Mouse (Mus musculus): Measurements from ENCODE around the gene Dnm3. TPM values are rescaled to one million over a fixed set of nuclear protein-coding genes. Genes with fewer than 3 reads are reported as not detected.

Gene Dnm3
- total and polyA plus RNA-seq, 3 experiments = not detected

DNA sequence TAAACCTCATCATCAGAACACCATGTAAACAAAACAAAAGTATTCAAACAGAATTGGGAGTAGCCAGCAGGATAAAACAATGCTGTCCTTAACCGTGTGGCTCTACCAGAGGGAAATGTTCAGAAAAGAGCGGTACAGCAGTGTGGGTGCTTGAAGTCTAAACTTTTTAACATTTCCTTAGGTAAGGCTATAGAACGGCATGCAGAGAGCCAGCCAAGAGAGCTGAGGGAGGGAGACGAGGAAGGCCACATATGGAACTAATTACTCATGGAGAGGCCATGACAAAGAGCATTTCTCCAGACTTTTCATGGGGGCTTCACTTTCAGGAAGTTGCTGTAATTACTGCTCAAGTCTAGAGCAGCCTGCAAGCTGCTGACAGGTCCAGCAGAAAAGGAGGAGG is 261.2 kb downstream of the Dnm3 start:
- no peak overlapping the region for H3K4me3 ChIP-seq (ENCODE audit: control insufficient read depth in 1 of 2, insufficient read depth in 1 of 2, low read depth in 2 of 2, low read length in 2 of 2)
- H3K27me3 ChIP-seq (ENCODE audit: control insufficient read depth in 1 of 2, insufficient read depth in 2 of 2, low read length in 2 of 2) = no peaks in the 10 kb centered on the region; a peak in 1 of 4 replicates
- TF ChIP-seq EP300 (IDR thresholded peaks at IDR 0.05; ENCODE audit: low read depth in 1 of 2, low read length in 2 of 2) (no peak), NELFE (IDR thresholded peaks at IDR 0.05; ENCODE audit: low read depth, low read length) (no peak), USF2 (IDR thresholded peaks at IDR 0.05; ENCODE audit: borderline replicate concordance in 1 of 2, insufficient read depth in 1 of 2, low read depth in 1 of 2, low read length in 2 of 2) (no peak), GATA1 (IDR thresholded peaks at IDR 0.05; ENCODE audit: low read depth, low read length) (no peak), TCF12 (IDR thresholded peaks at IDR 0.05; ENCODE audit: low read depth, low read length) (no peak), USF1 (IDR thresholded peaks at IDR 0.05; ENCODE audit: low read depth, low read length) (no peak), ZNF384 (IDR thresholded peaks at IDR 0.05; ENCODE audit: low read depth, low read length) (no peak), BHLHE40 (IDR thresholded peaks at IDR 0.05; ENCODE audit: borderline replicate concordance, low read depth, low read length) (no peak), MYB (IDR thresholded peaks at IDR 0.05; ENCODE audit: low read depth, low read length) (no peak), TBP (IDR thresholded peaks at IDR 0.05; ENCODE audit: low read depth, low read length) (no peak), POLR2AphosphoS2 (IDR thresholded peaks at IDR 0.05; ENCODE audit: low read length) (no peak), ZKSCAN1 (IDR thresholded peaks at IDR 0.05; ENCODE audit: low read depth, low read length) (no peak), POLR2AphosphoS5 (IDR thresholded peaks at IDR 0.05; ENCODE audit: borderline replicate concordance, low read depth, low read length) (no peak)
- no peak overlapping the region for H3K9ac ChIP-seq (ENCODE audit: control insufficient read depth, low read depth, low read length, poor library complexity, severe bottlenecking)
- no peaks in the 10 kb centered on the region for H3K9me3 ChIP-seq (replicated peaks; ENCODE audit: insufficient read depth, low read length)
- no peak for DNase-seq (ENCODE audit: low read depth, low spot score)
- no peaks in the 10 kb centered on the region for H3K4me1 ChIP-seq (ENCODE audit: control insufficient read depth in 1 of 2, insufficient read depth in 2 of 2, low read length in 2 of 2)
- H3K79me2 ChIP-seq (ENCODE audit: control insufficient read depth, insufficient read depth, low read length, poor library complexity) = no peaks in the 10 kb centered on the region
- H3K36me3 ChIP-seq (ENCODE audit: control insufficient read depth in 1 of 2, insufficient read depth in 2 of 2, low read length in 2 of 2) = no peaks in the 10 kb centered on the region
- no peak overlapping the region for H3K27ac ChIP-seq (ENCODE audit: control insufficient read depth, low read depth, low read length)

GRCm38 (mm10) chr1:162215743-162216142 is 262.1 kb downstream of the Dnm3 start:
- Histone ChIP-seq H3K27me3 (ENCODE audit: control insufficient read depth in 1 of 2, insufficient read depth in 2 of 2, low read length in 2 of 2) (no peaks in the 10 kb centered on the region; a peak in 1 of 4 replicates), H3K4me1 (ENCODE audit: control insufficient read depth in 1 of 2, insufficient read depth in 2 of 2, low read length in 2 of 2) (no peaks in the 10 kb centered on the region)

More at GRCm38 (mm10) chr1:162215743-162216142, 262.1 kb downstream of the Dnm3 start:
- no peaks in the 10 kb centered on the region for H3K79me2 ChIP-seq (ENCODE audit: control insufficient read depth, insufficient read depth, low read length, poor library complexity)
- no peak for DNase-seq (ENCODE audit: low read depth, low spot score)
- no peak overlapping the region for H3K27ac ChIP-seq (ENCODE audit: control insufficient read depth, low read depth, low read length)
- no peak for TF ChIP-seq SIN3A (IDR thresholded peaks at IDR 0.05; ENCODE audit: low read length)
- no peak for TF ChIP-seq GATA1 (IDR thresholded peaks at IDR 0.05; ENCODE audit: low read depth, low read length)
- no peak for TF ChIP-seq ZMIZ1 (IDR thresholded peaks at IDR 0.05; ENCODE audit: low read depth, low read length)
- no peak for TF ChIP-seq HCFC1 (IDR thresholded peaks at IDR 0.05; ENCODE audit: low read depth, low read length)
- no peak for TF ChIP-seq ZNF384 (IDR thresholded peaks at IDR 0.05; ENCODE audit: low read depth, low read length)
- no peak for TF ChIP-seq MAZ (IDR thresholded peaks at IDR 0.05; ENCODE audit: low read depth, low read length)
- no peak for TF ChIP-seq MAX (IDR thresholded peaks at IDR 0.05; ENCODE audit: low read length)
- no peak for TF ChIP-seq TCF12 (IDR thresholded peaks at IDR 0.05; ENCODE audit: low read depth, low read length)
- TF ChIP-seq MEF2A (IDR thresholded peaks at IDR 0.05; ENCODE audit: extremely low read depth, insufficient replicate concordance, low read depth, low read length, poor library complexity, severe bottlenecking) = no peak
- no peak for TF ChIP-seq POLR2A (IDR thresholded peaks at IDR 0.05; ENCODE audit: control insufficient read depth in 1 of 2, insufficient read depth in 1 of 2, low read depth in 1 of 2, low read length in 2 of 2, poor library complexity in 1 of 2)
- TF ChIP-seq BHLHE40 (IDR thresholded peaks at IDR 0.05; ENCODE audit: borderline replicate concordance, low read depth, low read length) = no peak
- no peak for TF ChIP-seq KAT2A (conservative IDR thresholded peaks at IDR 0.05; ENCODE audit: low read depth, low read length)
- no peak for TF ChIP-seq CTCF (IDR thresholded peaks at IDR 0.05 in 2 of 3, conservative IDR thresholded peaks at IDR 0.05 in 1 of 3; ENCODE audit: control insufficient read depth in 1 of 3, insufficient read depth in 1 of 3, low read depth in 2 of 3, low read length in 3 of 3, poor library complexity in 1 of 3, severe bottlenecking in 1 of 3)
- TF ChIP-seq CHD1 (IDR thresholded peaks at IDR 0.05; ENCODE audit: low read depth, low read length) = no peak
- H3K9me3 ChIP-seq (replicated peaks; ENCODE audit: insufficient read depth, low read length) = no peaks in the 10 kb centered on the region
- H3K9ac ChIP-seq (ENCODE audit: control insufficient read depth, low read depth, low read length, poor library complexity, severe bottlenecking) = no peak overlapping the region
- no peaks in the 10 kb centered on the region for H3K36me3 ChIP-seq (ENCODE audit: control insufficient read depth in 1 of 2, insufficient read depth in 2 of 2, low read length in 2 of 2)
- H3K4me3 ChIP-seq (ENCODE audit: control insufficient read depth in 1 of 2, insufficient read depth in 1 of 2, low read depth in 2 of 2, low read length in 2 of 2) = no peak overlapping the region
